Mouse (Mus musculus) spleen, adult 12 weeks (tissue): ENCODE measurements around the gene 6720489N17Rik.
"Not testable (repeated sequence)": the region's sequence is repeated elsewhere in the genome, so short reads cannot be mapped to it uniquely, and the experiment has no call there.

ENCODE experiments used
- DNase-seq: peaks from one replicate; pipeline ENCODE4 v3.0.0; 2022; ENCODE audit warnings: low spot score

The 6720489N17Rik gene

DNA sequence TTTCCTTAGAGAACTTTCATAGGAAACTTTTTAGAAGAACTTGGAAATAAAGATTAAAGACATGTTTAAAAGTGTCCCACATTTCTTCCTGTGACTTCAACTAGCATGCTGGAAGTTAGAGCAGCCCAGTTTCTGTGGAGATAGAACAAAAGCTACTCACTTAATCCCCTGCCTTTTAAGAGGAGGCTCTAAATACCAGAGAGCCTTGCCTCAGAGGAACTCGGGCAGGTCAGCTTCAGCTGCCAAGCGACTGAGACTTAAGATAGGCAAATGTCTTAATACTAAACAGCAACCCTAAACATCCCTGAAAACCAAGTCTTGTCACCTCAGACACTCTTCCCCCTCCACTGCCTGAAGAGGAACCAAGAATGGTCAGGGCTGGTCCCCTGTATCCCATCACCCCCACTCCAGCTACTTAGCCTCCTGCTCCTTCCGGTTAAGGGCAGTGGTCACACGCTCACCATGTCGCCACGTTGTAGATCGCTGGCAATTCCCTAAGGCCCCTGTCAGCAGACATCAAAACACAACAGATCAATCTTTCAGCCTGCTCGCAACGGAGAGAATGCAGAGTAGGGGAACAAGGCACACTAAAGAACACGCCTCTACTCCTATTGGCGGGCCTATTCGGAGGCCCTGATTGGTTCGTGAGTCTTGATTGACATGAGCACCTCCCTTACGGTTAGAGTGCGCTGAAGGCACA, at the start of gene 6720489N17Rik:
Gene 6720489N17Rik, minus strand, starts transcription at position 606 of the 700 bp plus-strand sequence.
- peak; percentile 65 for DNase-seq

DNA sequence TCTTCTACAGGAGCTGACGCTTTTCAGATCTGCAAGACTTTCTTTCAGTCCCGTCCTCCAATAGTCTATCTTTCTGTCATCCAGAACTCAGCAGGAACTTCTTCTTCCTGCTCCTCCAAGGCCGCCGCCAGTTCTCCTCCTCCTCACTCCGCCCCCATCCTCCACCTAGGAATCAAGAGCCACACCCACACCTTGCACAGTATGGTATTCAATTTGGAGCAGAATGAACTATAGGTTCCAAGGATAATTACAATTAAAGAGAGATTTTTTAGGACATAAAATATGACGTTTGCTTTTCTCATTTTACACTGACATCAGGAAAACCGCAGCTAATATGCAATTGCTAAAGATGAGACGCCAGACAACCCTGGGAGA, 29.4 kb upstream of the 6720489N17Rik start:
- no peak for DNase-seq

DNA sequence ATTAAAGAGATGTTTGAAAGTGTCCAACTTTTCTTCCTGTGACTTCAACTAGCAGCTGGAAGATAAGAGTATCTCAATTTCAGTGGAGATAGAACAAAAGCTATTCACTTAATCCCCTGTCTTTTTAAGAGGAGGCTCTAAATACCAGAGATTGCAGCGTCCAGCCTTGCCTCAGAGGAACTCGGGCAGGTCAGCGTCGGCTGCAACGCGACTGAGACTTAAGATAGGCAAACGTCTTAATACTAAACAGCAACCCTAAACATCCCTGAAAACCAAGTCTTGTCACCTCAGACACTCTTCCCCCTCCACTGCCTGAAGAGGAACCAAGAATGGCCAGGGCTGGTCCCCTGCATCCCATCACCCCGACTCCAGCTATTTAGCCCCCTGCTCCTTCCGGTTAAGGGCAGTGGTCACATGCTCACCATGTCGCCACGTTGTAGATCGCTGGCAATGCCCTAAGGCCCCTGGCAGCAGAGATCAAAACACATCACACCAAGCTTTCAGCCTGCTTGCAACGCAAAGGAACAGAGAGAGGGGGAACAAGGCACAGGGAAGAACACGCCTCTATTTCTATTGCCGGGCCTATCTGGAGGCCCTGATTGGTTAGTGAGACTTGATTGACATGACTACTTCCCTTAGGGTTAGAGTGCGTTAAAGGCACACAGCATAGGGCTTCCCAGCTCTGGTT, 28.8 kb upstream of the 6720489N17Rik start:
- peak; percentile 32 for DNase-seq

DNA sequence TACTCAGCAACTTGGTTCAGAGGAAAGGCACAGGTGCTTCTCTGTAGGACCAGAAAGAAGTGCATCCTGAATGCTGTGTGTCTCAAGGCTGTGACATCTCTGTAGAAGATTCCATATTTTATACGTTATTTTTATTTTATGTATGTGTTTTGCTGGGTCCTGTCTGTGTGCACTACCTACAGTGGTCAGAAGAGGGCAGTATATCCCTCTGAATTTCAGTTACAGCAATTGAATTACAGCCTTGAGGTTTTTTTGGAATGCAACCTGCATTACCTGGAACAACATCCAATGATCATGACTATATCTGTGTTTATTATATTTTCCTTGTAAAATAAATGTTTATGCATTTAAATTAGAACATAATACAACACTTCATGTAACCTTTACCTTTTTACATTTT, 3.1 kb upstream of the 6720489N17Rik start:
- peak; percentile 1 for DNase-seq

DNA sequence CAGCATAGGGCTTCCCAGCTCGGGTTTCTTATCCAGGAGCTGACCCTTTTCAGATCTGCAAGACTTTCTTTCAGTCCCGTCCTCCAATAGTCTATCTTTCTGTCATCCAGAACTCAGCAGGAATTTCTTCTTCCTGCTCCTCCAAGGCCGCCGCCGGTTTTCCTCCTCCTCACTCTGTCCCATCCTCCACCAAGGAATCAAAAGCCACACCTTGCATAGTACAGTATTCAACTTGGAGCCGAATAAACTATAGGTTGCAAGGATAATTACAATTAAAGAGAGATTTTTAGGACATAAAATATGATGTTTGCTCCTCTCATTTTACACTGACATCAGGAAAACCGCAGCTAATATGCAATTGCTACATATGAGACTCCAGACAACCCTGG, 289 bp upstream of the 6720489N17Rik start:
- not testable (repeated sequence) for DNase-seq

DNA sequence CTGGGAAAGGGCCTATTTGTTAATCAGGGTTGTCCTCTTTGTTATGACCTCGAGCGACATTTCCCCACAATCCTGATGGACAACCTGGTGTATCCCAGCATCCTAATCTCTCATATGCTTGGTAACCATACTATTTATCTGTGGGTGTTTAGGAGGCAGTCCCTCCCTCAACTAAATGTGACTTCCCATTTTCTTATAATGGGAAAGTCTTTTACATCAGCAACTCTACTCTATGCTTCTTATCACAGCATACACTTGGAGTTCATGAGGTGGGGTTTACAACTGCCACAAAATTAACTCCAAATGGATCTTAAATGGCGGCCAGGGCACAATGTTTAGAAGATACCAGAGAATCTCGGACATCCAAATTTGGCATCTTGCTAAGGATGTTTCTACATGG, 6.5 kb downstream of the 6720489N17Rik start:
- DNase-seq = not testable (repeated sequence)

DNA sequence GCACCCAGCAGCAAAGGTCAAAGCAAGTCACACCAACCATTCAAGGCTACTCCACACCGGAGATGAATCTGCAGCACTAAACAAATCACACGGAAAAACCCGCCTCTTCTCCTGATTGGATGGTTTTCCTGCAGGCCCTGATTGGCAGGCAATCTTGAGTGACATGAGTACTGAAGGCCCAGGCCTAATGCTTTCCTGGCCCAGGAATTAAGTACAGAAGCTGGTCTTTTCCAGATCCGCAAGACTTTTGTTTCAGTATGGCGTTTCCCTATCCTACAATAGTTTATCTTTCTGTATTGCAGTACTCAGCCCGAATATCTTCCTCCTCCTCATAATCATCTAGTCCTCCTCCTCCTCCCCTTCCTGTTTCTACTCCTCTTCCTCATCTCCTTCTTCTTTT, 52.9 kb downstream of the 6720489N17Rik start, which contains the start of gene Zfp934:
Gene Zfp934, minus strand, starts transcription at position 101 of the 400 bp plus-strand sequence.
- not testable (repeated sequence) for DNase-seq

DNA sequence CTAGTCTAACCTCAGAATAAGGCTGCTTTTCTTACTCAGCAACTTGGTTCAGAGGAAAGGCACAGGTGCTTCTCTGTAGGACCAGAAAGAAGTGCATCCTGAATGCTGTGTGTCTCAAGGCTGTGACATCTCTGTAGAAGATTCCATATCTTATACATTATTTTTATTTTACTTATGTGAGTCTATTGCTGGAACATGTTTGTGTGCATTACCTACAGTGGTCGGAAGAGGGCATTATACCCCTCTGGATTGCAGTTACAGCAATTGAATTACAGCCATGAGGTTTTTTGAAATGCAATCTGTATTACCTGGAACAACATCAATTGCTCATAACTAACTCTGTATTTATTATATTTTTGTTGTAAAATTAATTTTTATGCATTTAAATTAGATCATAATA, 62.3 kb downstream of the 6720489N17Rik start:
- peak; percentile 2 for DNase-seq

DNA sequence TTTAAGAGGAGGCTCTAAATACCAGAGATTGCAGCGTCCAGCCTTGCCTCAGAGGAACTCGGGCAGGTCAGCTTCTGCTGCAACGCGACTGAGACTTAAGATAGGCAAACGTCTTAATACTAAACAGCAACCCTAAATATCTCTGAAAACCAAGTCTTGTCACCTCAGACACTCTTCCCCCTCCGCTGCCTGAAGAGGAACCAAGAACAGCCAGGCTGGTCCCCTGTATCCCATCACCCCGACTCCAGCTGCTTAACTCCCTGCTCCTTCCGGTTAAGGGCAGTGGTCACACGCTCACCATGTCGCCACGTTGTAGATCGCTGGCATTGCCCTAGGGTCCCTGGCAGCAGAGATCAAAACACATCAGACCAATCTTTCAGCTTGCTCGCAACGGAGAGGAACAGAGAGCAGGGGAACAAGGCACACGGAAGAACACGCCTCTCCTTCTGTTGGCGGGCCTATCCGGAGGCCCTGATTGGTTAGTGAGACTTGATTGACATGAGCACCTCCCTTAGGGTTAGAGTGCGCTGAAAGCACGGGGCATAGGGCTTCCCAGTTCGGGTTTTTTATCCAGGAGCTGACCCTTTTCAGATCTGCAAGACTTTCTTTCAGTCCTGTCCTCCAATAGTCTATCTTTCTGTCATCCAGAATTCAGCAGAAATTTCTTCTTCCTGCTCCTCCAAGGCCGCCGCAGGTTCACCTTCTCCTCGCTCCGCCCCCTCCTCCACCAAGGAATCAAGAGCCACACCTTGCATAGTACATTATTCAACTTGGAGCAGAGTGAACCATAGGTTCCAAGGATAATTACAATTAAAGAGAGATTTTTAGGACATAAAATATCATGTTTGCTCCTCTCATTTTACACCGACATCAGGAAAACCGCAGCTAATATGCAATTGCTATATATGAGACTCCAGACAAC, 65.5 kb downstream of the 6720489N17Rik start, which contains the start of gene Zfp935:
Gene Zfp935, minus strand, starts transcription at position 323 of the 922 bp plus-strand sequence.
- DNase-seq = peak; percentile 47
